Mouse (Mus musculus): ENCODE results near the gene Smco3. TPM values are rescaled to one million over a fixed set of nuclear protein-coding genes. Genes with fewer than 3 reads are reported as not detected.
"Not testable (repeated sequence)": the region's sequence is repeated elsewhere in the genome, so short reads cannot be mapped to it uniquely, and the experiment has no call there.

The Smco3 gene
- polyA plus RNA-seq, 1 experiment from 2014 or later: 0.20 TPM

- no peaks in the 10 kb centered on the region for H3K27me3 ChIP-seq (replicated peaks)
- WGBS: 79% methylated on average over 1 of the region's 1 CpGs
- H3K4me1 ChIP-seq: peaks cover 42% of the 10 kb centered on the region
- H3K4me2 ChIP-seq: peak overlapping the region; percentile 92; the same call in 1 of the 2 replicates
- no peak overlapping the region for H3K27ac ChIP-seq (replicated peaks)
- ATAC-seq (ENCODE audit: extremely low read depth, insufficient number of reproducible peaks, low FRiP score, low TSS enrichment): no peak
- 0 out of 2 replicates have a peak overlapping the region, but pooled peaks have one; percentile 84 for H3K4me3 ChIP-seq
- H3K36me3 ChIP-seq: no peaks in the 10 kb centered on the region
- no peak overlapping the region for H3K9ac ChIP-seq
- H3K9me3 ChIP-seq: no peaks in the 10 kb centered on the region
These were observed 29.9 kb downstream of the Smco3 start for GRCm38 (mm10) chr6:136805409-136805775.

GRCm38 (mm10) chr6:136804705-136805408 is 30.4 kb downstream of the Smco3 start:
- ATAC-seq (ENCODE audit: extremely low read depth, insufficient number of reproducible peaks, low FRiP score, low TSS enrichment): no peak
- H3K27ac ChIP-seq (replicated peaks): peak overlapping the region; percentile 100
- H3K9ac ChIP-seq: peak overlapping the region; percentile 99
- H3K4me2 ChIP-seq: peak overlapping the region; percentile 92
- H3K36me3 ChIP-seq: no peaks in the 10 kb centered on the region
- peaks cover 37% of the 10 kb centered on the region for H3K4me1 ChIP-seq
- H3K9me3 ChIP-seq: no peaks in the 10 kb centered on the region
- 31% methylated on average over 9 of the region's 9 CpGs for WGBS
- H3K4me3 ChIP-seq: peak overlapping the region; percentile 84
- no peaks in the 10 kb centered on the region for H3K27me3 ChIP-seq (replicated peaks)

DNA sequence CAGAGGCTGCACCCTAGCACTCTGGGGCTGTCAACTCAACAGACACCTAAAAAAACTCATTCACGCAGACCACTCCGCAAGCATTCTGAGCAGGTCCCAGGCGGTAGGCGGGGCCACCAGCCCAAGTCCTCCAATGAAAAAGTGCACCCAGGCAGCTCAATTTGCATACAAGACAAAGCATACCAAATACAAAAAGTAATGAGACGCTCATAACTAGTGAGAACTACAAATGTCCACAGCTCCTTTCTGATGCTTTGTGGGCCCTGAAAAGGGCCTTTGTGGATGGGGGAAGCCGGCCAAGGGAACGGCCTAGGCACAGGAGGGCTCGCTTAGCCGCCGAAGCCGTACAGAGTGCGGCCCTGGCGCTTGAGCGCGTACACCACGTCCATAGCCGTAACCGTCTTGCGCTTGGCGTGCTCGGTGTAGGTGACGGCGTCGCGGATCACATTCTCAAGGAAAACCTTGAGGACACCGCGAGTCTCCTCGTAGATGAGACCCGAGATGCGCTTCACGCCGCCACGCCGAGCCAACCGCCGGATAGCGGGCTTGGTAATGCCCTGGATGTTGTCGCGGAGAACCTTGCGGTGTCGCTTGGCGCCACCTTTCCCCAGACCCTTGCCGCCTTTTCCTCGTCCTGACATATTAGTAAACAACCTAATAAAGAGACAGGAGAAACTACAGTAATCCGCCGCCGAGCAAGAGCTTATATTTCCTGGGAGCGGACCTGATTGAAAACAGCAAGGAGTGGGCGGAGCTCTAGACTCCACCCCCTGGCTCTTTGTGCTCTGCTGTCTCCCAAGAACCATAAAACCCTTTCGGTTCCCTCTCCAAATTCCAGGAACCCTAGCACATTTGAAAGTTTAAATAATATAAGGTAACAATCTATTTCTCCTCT is 31.3 kb downstream of the Smco3 start, which contains the start of gene Hist4h4:
Gene Hist4h4, minus strand, starts transcription at position 677 of the 895 bp plus-strand sequence.
- ATAC-seq (ENCODE audit: extremely low read depth, insufficient number of reproducible peaks, low FRiP score, low TSS enrichment): peak; percentile 48
- Histone ChIP-seq H3K4me3 (peak within 1 kb of the TSS; percentile 84), H3K9ac (peak within 1 kb of the TSS; percentile 99), H3K4me1 (peaks cover 29% of the 10 kb centered on the region), H3K27me3 (replicated peaks) (no peaks in the 10 kb centered on the region), H3K9me3 (no peaks in the 10 kb centered on the region), H3K36me3 (no peaks in the 10 kb centered on the region), H3K27ac (replicated peaks) (peak within 1 kb of the TSS; percentile 100), H3K4me2 (peak within 1 kb of the TSS; percentile 92)
- WGBS: under 1% methylated on average over 50 of the region's 50 CpGs

GRCm38 (mm10) chr6:136803093-136803738 is 32.0 kb downstream of the Smco3 start:
- ATAC-seq (ENCODE audit: extremely low read depth, insufficient number of reproducible peaks, low FRiP score, low TSS enrichment): no peak
- Histone ChIP-seq H3K9ac (peak overlapping the region; percentile 99), H3K27me3 (replicated peaks) (no peaks in the 10 kb centered on the region), H3K4me2 (peak overlapping the region; percentile 92), H3K4me3 (peak overlapping the region; percentile 84), H3K27ac (replicated peaks) (peak overlapping the region; percentile 100), H3K36me3 (no peaks in the 10 kb centered on the region), H3K9me3 (no peaks in the 10 kb centered on the region), H3K4me1 (peaks cover 25% of the 10 kb centered on the region)
- WGBS: 9% methylated on average over 12 of the region's 12 CpGs

DNA sequence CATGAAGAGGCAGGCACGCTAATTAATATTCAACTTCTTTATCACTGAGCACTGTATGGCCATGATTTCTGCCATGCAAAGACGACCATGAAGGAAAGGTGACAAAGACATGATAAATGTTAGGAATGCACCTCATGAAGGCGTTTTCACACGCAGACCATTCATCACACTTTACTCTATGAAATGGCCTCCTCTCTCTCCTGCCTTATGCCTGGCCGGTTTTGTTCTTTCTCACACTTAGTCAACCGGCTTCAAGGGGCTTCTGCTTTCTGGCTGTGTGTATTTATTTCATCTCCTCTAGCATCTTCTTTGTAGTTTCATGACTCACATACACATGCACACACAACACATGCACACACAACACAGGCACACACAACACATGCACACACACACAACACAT is 34.0 kb downstream of the Smco3 start:
- ATAC-seq (ENCODE audit: extremely low read depth, insufficient number of reproducible peaks, low FRiP score, low TSS enrichment): no peak
- Histone ChIP-seq H3K36me3 (no peaks in the 10 kb centered on the region), H3K4me2 (no peak overlapping the region), H3K4me3 (no peak overlapping the region), H3K4me1 (peaks cover 18% of the 10 kb centered on the region), H3K27me3 (replicated peaks) (no peaks in the 10 kb centered on the region), H3K9ac (no peak overlapping the region), H3K27ac (replicated peaks) (no peak overlapping the region), H3K9me3 (no peaks in the 10 kb centered on the region)
- WGBS: 72% methylated on average over 6 of the region's 6 CpGs

GRCm38 (mm10) chr6:136800710-136801109 is 34.5 kb downstream of the Smco3 start:
- Histone ChIP-seq H3K36me3 (no peaks in the 10 kb centered on the region), H3K9me3 (no peaks in the 10 kb centered on the region), H3K4me1 (peaks cover 18% of the 10 kb centered on the region), H3K9ac (no peak overlapping the region), H3K27me3 (replicated peaks) (no peaks in the 10 kb centered on the region), H3K27ac (replicated peaks) (no peak overlapping the region), H3K4me3 (no peak overlapping the region), H3K4me2 (no peak overlapping the region)
- ATAC-seq (ENCODE audit: extremely low read depth, insufficient number of reproducible peaks, low FRiP score, low TSS enrichment): no peak
- WGBS: 85% methylated on average over 8 of the region's 8 CpGs

DNA sequence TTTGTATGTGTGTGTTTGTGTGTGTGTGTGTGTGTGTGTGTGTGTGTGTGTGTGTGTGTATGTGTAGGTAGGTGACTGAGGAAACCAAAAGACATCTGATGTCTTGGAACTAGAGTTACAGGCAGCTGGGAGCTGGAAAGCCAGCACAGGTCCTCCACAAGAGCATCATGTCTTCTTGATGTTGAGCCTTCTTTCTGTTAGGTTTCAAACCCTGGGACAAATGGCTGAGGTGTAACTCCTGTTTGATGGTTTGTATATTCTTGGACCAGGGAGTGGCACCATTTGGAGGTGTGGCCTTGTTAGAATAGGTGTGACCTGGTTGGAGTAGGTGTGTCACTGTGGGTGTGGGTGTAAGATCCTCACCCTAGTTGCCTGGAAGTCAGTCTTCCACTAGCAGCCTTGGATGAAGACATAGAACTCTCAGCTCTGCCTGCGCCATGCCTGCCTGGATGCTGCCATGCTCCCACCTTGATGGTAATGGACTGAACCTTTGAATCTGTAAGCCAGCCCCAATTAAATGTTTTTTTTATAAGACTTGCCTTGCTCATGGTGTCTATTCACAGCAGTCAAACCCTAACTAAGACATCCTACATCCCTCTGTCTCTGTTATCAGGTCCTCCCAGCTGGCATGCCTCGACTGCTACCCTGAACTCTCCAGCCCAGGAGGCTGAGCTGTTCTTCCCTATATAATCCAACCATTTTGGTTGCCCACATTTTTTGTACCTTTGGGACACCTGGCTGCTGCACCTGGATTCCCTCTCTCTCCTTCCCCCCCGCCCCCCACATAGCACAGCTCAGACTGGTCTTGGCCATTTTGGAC is 37.2 kb downstream of the Smco3 start:
- H3K27ac ChIP-seq (replicated peaks); H3K4me2 ChIP-seq; H3K9ac ChIP-seq; H3K9me3 ChIP-seq; H3K4me3 ChIP-seq; ATAC-seq (ENCODE audit: extremely low read depth, insufficient number of reproducible peaks, low FRiP score, low TSS enrichment); H3K36me3 ChIP-seq; H3K27me3 ChIP-seq (replicated peaks): not testable (repeated sequence)
- WGBS: 66% methylated on average over 3 of the region's 3 CpGs
- H3K4me1 ChIP-seq: peaks cover 13% of the 10 kb centered on the region

- no peaks in the 10 kb centered on the region for H3K9me3 ChIP-seq
- H3K9ac ChIP-seq: no peak overlapping the region
- no peak overlapping the region for H3K27ac ChIP-seq (replicated peaks)
- no peaks in the 10 kb centered on the region; the same call in 1 of the 2 replicates for H3K27me3 ChIP-seq (replicated peaks)
- no peak for ATAC-seq (ENCODE audit: extremely low read depth, insufficient number of reproducible peaks, low FRiP score, low TSS enrichment)
- H3K36me3 ChIP-seq: no peaks in the 10 kb centered on the region
- H3K4me3 ChIP-seq: no peak overlapping the region
- H3K4me1 ChIP-seq: peaks cover 12% of the 10 kb centered on the region
- WGBS: 61% methylated on average over 6 of the region's 6 CpGs
- H3K4me2 ChIP-seq: no peak overlapping the region
These were observed 39.4 kb downstream of the Smco3 start for GRCm38 (mm10) chr6:136795850-136796249.

DNA sequence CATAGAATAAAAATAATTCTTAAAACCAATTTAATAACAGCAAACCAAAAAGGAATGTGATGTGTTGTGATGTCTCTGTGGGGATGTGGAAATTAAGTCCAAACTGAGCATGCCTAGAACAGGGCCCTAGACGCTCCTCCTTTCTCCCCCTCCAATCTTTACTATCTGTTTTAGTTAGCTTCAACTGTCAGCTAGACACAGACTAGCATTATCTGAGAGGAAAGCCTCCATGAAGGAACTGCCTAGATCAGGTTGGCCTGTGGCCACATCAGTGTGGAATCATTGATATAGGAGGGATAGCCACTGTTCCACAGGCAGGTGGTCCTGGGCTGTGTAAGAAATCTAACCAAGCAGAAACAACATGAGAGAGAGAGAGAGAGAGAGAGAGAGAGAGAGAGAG is 40.1 kb downstream of the Smco3 start:
- no peaks in the 10 kb centered on the region for H3K36me3 ChIP-seq
- no peaks in the 10 kb centered on the region for H3K9me3 ChIP-seq
- no peak overlapping the region for H3K4me3 ChIP-seq
- H3K9ac ChIP-seq: no peak overlapping the region
- 47% methylated on average over 1 of the region's 1 CpGs for WGBS
- H3K27me3 ChIP-seq (replicated peaks): no peaks in the 10 kb centered on the region; the same call in 1 of the 2 replicates
- no peak overlapping the region for H3K27ac ChIP-seq (replicated peaks)
- peaks cover 12% of the 10 kb centered on the region for H3K4me1 ChIP-seq
- no peak overlapping the region for H3K4me2 ChIP-seq
- no peak for ATAC-seq (ENCODE audit: extremely low read depth, insufficient number of reproducible peaks, low FRiP score, low TSS enrichment)

GRCm38 (mm10) chr6:136793831-136794525 is 41.3 kb downstream of the Smco3 start:
- ATAC-seq (ENCODE audit: extremely low read depth, insufficient number of reproducible peaks, low FRiP score, low TSS enrichment): no peak
- Histone ChIP-seq H3K27me3 (replicated peaks) (no peaks in the 10 kb centered on the region; the same call in 1 of the 2 replicates), H3K27ac (replicated peaks) (no peak overlapping the region), H3K4me3 (peak overlapping the region; percentile 57), H3K36me3 (no peaks in the 10 kb centered on the region), H3K9ac (peak overlapping the region; percentile 79), H3K4me2 (peak overlapping the region; percentile 90), H3K4me1 (peaks cover 12% of the 10 kb centered on the region), H3K9me3 (no peaks in the 10 kb centered on the region)
- WGBS: under 1% methylated on average over 22 of the region's 24 CpGs
